Mouse (Mus musculus) subcutaneous adipose tissue, adult 2 months (tissue): ENCODE data around the gene Nxpe4. TPM values are rescaled to one million over a fixed set of nuclear protein-coding genes. Genes with fewer than 3 reads are reported as not detected.

Experiments
- polyA plus RNA-seq: library from polyadenylated mRNA; depleted of rRNA; stranded (reverse); fragments of >200 nt; gene quantifications from 2 replicates; pipeline ENCODE4 v1.2.3, GENCODE M21; 2012; ENCODE audit warnings: low replicate concordance; rRNA removed

The Nxpe4 gene
- 5.3 and 13.3 TPM in 2 replicates for polyA plus RNA-seq

DNA sequence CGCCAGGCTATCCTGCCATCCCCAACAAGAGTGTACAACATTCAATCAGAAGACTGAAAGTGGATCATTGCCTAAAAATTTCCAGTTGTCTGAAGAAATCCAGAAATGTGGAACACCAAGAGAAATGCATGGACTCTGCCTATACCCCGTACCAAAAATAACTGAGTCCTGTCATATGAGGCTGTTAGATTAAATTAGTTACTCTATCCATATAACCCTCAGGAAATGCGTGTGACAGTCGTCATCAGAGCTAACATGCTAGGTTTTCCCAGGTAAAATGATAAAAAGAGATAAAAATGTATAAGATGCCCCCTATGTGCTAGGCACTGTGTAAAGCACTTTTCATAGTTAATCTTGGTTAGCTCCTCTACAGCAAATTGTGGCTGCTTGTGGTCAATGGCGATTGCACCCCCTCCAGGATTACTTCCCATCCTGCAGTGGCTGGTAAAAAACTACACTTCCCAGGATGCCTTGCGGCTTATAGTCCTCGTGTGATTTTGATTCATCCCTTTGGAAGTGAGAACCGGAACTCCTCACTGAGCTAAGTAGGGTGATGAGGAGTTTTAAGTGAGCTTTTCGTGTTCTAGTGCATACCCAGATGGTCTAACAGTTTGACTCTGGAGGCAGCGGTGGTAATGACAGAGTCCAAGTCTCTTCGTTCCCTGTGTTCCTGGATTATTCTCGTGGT is at the start of gene Nxpe4:
Nxpe4 (plus strand) TSS at position 519 of the 688 bp plus-strand sequence.

DNA sequence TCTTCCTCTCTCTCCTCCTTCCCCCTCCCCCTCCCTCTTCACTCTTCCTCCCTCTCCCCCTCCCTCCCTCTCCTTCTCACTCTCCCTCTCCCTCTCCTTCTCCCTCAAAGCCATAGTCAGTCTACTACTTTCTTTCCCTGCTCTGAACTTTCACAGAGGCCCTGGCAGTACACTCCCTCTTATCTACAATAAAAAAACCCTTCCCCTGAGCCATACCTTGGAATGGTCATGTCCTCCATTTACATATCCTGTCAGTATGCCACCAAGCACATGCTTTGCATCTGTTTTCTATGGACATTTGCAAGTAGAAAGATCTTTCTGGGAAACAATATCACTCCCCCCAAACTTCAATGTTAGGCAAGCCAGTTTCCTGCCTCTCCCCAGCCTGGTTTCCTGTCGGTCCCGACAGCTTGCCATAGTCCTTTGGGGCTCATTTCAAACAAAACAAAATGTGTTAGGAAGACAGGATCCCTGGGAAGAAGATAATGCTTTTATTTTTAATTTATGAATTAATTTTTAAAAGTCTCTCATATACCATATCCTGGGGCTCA is 191.4 kb downstream of the Nxpe4 start, which contains the start of gene Nxpe2:
Nxpe2 (minus strand) TSS at position 307 of the 551 bp plus-strand sequence.

Other genes with a start within 250 kb of the Nxpe4 start
- 1.9 and 3.5 TPM in 2 replicates for gene Nxpe2, start 191.4 kb downstream of the Nxpe4 start, polyA plus RNA-seq